Mouse (Mus musculus) midbrain, embryonic 15.5 days (tissue): ENCODE results near the gene Btbd7. TPM values are rescaled to one million over a fixed set of nuclear protein-coding genes. Genes with fewer than 3 reads are reported as not detected.

ENCODE experiments used
- ATAC-seq: fragments of 200-750 bp; cut with Nextera tagmentation; replicated peaks from 2 replicates; pipeline ENCODE4 v1.8.0; 2017; ENCODE audit warnings: moderate TSS enrichment
- H3K27ac ChIP-seq: fragments of 300-500 bp; sonication (generic); 2 replicates; pipeline ENCODE4 v1.5.1; 2015; ENCODE audit warnings: mild to moderate bottlenecking, inconsistent platforms
- H3K27me3 ChIP-seq: fragments of 300-500 bp; sonication (generic); replicated peaks from 2 replicates; pipeline ENCODE4 v1.6.1; 2015; ENCODE audit warnings: inconsistent platforms
- H3K36me3 ChIP-seq: fragments of 300-500 bp; sonication (generic); replicated peaks from 2 replicates; pipeline ENCODE4 v1.6.1; 2015; ENCODE audit warnings: inconsistent platforms
- H3K4me1 ChIP-seq: fragments of 300-500 bp; sonication (generic); 2 replicates; pipeline ENCODE4 v1.6.1; 2015; ENCODE audit warnings: inconsistent platforms
- H3K4me2 ChIP-seq: fragments of 300-500 bp; sonication (generic); 2 replicates; pipeline ENCODE4 v1.6.1; 2015; ENCODE audit warnings: inconsistent platforms, mild to moderate bottlenecking, moderate library complexity
- H3K4me3 ChIP-seq: fragments of 300-500 bp; sonication (generic); 2 replicates; pipeline ENCODE4 v1.5.1; 2015; ENCODE audit warnings: mild to moderate bottlenecking, inconsistent platforms
- H3K9ac ChIP-seq: fragments of 300-500 bp; sonication (generic); 2 replicates; pipeline ENCODE4 v1.6.1; 2015; ENCODE audit warnings: mild to moderate bottlenecking, inconsistent platforms
- H3K9me3 ChIP-seq: fragments of 300-500 bp; sonication (generic); 2 replicates; pipeline ENCODE4 v1.6.1; 2016; ENCODE audit warnings: inconsistent platforms
- WGBS: fragments of 180-500 bp; shearing (Covaris S2); methylation state at CpG from one replicate; pipeline ENCODE4 v1.1.7; 2015; ENCODE audit warnings: mixed read lengths; 5-methylcytosine and 5-hydroxymethylcytosine counted together
- polyA plus RNA-seq: library from polyadenylated mRNA; unstranded; fragments of >200 nt; fragmentation: Nextera tagmentation; extraction: Ambion mirVana; gene quantifications from 2 replicates; pipeline ENCODE4 v1.2.1, GENCODE M21; 2015

Btbd7 gene
- polyA plus RNA-seq, 1 experiment from 2014 or later = 14.0 TPM

DNA sequence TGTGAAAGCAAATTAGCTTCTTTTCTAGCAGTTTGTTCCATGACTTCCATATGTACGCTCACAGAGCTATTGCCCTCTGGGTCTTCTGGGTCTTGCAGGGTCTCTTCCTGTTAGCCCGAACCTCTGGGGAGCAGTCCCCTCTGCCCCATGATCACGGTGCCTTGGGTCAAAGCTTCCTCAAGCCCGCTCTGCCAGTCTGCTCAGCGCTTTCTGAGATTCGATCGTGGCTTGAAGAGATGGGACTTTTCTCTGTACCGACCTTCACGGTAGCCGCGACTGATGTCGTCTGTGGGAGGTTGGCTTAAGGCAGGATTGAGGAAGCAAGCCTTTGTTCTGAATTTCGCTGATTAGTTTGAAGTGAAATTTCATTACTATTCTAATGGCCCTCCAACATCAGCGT lies 102.2 kb downstream of the Btbd7 start:
- Histone ChIP-seq H3K9ac (no peak overlapping the region), H3K4me3 (no peak overlapping the region), H3K36me3 (peaks cover 34% of the 10 kb centered on the region), H3K4me1 (no peaks in the 10 kb centered on the region), H3K27ac (no peak overlapping the region), H3K9me3 (no peaks in the 10 kb centered on the region), H3K27me3 (no peaks in the 10 kb centered on the region), H3K4me2 (no peak overlapping the region)
- 89% methylated on average over 14 of the region's 14 CpGs for WGBS
- ATAC-seq = no peak

DNA sequence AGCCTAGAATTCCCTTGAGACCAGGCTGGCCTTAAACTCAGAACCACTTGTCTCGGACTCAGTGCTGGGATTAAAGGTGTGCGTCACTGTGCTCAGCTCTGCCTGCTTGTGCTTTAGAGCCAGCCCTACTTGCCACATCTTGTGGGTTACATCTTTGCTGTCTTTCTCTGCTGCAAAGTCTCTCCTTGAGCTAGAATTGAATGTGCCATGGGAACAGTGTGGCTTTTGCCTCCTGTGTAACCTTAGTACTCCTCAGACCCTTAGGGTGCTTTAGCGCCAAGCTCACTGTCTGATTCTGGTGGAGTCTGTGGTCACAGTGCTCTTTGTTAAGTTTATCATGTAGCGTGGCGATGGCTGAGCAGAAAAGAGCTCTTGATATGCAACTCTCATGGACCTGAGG lies 105.6 kb downstream of the Btbd7 start:
- 94% methylated on average over 5 of the region's 5 CpGs for WGBS
- peaks cover 51% of the 10 kb centered on the region for H3K36me3 ChIP-seq

DNA sequence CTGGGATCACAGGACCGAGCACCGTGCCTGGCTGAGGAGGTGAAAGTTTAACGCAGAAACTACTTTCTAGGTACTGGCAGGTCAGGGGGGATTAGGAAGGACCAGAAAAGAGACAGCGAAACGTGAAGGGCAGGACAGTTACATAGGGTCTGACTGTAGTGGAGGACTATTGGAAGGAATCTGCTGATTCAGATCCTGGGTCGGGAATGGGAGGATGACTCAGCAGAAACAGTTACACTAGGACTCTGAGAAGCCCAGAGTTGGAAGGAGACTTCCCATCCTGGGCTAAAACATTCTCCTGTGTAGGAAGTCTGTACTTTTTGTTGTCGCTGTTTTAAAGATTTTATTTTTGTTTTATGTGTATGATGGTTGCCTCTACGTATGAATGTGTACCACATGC lies 106.7 kb downstream of the Btbd7 start:
- Histone ChIP-seq H3K9ac (no peak overlapping the region), H3K27ac (no peak overlapping the region), H3K36me3 (peaks cover 47% of the 10 kb centered on the region), H3K9me3 (no peaks in the 10 kb centered on the region), H3K4me2 (no peak overlapping the region), H3K27me3 (no peaks in the 10 kb centered on the region), H3K4me3 (no peak overlapping the region), H3K4me1 (no peaks in the 10 kb centered on the region)
- no peak for ATAC-seq
- WGBS = 97% methylated on average over 8 of the region's 8 CpGs

More for the DNA sequence above, 105.6 kb downstream of the Btbd7 start:
- Histone ChIP-seq H3K9me3 (no peaks in the 10 kb centered on the region), H3K9ac (no peak overlapping the region), H3K4me2 (no peak overlapping the region), H3K27ac (no peak overlapping the region), H3K4me1 (no peaks in the 10 kb centered on the region), H3K4me3 (no peak overlapping the region), H3K27me3 (no peaks in the 10 kb centered on the region)
- no peak for ATAC-seq

DNA sequence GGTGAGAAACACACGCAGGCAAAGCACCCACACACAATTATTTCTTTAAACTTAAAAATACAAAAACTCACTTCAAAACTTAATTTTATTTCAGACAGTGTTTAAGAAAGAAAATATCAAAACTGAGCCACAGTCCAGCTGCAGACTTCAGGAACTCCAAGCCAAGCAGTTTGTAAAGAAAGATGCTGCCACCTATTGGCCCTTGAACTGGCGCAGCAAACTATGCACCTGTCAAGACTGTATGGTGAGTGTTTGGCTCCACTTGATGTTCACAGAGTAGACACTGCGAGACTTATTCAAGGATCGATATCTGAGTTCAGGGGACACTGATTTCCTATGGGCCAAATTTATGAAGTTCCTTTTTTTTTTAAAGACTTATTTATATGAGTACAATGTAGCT lies 109.3 kb downstream of the Btbd7 start:
- H3K36me3 ChIP-seq = peaks cover 44% of the 10 kb centered on the region
- H3K4me3 ChIP-seq = no peak overlapping the region
- H3K4me2 ChIP-seq = no peak overlapping the region
- no peak overlapping the region for H3K27ac ChIP-seq
- WGBS = 88% methylated on average over 4 of the region's 4 CpGs
- no peaks in the 10 kb centered on the region for H3K9me3 ChIP-seq
- H3K4me1 ChIP-seq = no peaks in the 10 kb centered on the region
- no peaks in the 10 kb centered on the region for H3K27me3 ChIP-seq
- ATAC-seq = no peak
- no peak overlapping the region for H3K9ac ChIP-seq

DNA sequence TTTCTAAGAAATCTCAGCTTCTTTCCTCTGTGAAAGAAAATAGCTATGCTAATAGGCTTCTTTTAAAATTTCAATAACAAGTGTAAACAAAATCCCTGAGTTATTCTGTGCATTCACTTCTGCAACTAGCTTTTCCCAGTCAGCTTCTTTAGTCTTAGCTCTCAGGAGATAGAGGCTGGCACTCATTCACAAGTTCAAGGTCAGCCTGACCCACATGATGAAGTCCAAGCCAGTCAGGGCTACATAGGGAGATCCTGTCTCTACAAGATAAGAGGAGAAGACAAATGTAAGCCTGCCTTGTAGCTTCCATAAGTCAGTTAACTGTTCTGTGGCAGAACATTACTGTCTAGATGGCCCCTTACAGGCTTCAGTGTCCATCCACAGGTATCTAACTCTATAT lies 114.6 kb downstream of the Btbd7 start:
- Histone ChIP-seq H3K4me3 (no peak overlapping the region), H3K36me3 (peaks cover 16% of the 10 kb centered on the region; the same call in 1 of the 2 replicates), H3K9me3 (no peaks in the 10 kb centered on the region), H3K27me3 (no peaks in the 10 kb centered on the region), H3K27ac (no peak overlapping the region), H3K4me1 (peaks cover 16% of the 10 kb centered on the region), H3K4me2 (no peak overlapping the region), H3K9ac (no peak overlapping the region)
- ATAC-seq = no peak

DNA sequence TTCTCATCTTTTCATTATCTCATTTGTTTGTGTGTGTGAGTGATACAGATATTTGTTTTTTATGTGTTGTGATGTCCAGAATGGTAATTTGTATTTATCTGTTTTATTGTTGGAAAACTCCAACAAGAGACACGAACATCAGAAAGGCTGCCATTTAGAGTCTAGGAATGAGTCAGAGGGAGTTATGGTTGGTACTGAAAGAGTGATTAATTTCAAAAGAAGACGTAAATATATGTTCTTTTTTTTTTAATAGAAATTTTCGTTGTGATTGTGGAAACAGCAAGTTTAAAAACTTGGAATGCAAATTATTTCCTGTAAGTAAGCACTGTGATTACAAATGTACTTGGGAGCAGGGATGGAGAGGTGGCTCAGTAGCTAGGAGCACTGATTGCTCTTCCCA lies 116.6 kb downstream of the Btbd7 start:
- peaks cover 12% of the 10 kb centered on the region; the same call in 1 of the 2 replicates for H3K36me3 ChIP-seq
- H3K27me3 ChIP-seq = no peaks in the 10 kb centered on the region
- no peak overlapping the region for H3K9ac ChIP-seq
- H3K4me1 ChIP-seq = peaks cover 21% of the 10 kb centered on the region
- H3K4me2 ChIP-seq = no peak overlapping the region
- no peak overlapping the region for H3K27ac ChIP-seq
- ATAC-seq = no peak
- H3K9me3 ChIP-seq = no peaks in the 10 kb centered on the region
- 95% methylated on average over 3 of the region's 3 CpGs for WGBS
- no peak overlapping the region for H3K4me3 ChIP-seq

DNA sequence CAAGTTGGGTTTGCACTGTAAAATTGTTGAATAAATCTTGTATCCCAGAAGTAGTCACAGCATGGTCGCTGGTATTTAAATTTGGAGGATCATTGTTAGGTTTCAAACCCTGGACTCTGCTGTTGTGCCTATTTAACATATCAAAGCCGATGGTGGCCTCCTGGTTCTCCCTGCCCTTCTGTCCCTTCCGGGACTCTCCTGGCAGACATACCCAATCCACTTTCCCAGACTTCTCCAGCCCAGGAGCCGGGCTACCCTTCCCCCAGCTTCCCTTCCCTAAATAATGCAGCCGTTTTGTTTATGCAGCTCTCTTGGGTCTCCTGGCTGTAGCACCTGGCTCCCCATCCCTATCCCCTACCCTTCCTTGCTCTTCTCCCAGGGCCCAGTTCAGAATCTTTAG lies 119.3 kb downstream of the Btbd7 start:
- ATAC-seq = no peak
- Histone ChIP-seq H3K4me1 (peaks cover 33% of the 10 kb centered on the region), H3K9me3 (no peaks in the 10 kb centered on the region), H3K9ac (peak overlapping the region; percentile 83), H3K27ac (no peak overlapping the region), H3K27me3 (no peaks in the 10 kb centered on the region), H3K36me3 (peaks cover 4% of the 10 kb centered on the region; the same call in 1 of the 2 replicates), H3K4me2 (peak overlapping the region; percentile 81), H3K4me3 (peak overlapping the region; percentile 85)
- 1% methylated on average over 5 of the region's 5 CpGs for WGBS

DNA sequence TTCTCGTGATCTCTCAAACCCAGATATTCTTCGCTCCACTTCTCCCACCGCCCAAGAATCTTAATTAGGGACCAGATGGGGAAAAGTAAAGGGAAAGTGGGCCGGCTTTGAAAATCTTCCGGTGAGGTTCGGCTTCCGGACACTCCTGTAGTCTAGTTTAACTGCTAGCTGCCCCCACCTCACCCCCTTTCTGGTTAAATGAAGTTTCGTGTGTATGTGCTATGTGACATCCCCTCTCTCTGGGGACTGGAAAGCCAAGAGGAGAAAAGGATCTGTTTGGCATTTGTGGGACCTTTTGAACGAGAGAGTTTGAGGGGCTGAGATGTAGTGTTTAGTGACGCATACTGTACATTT lies 119.9 kb downstream of the Btbd7 start, which contains the start of gene Gm20604:
Gene Gm20604 (minus strand): TSS at position 270 of the 354 bp plus-strand sequence.
- H3K4me1 ChIP-seq = peaks cover 33% of the 10 kb centered on the region
- no peaks in the 10 kb centered on the region; the same call in 1 of the 2 replicates for H3K36me3 ChIP-seq
- ATAC-seq = no peak
- no peaks in the 10 kb centered on the region for H3K9me3 ChIP-seq
- under 1% methylated on average over 10 of the region's 10 CpGs for WGBS
- H3K27me3 ChIP-seq = no peaks in the 10 kb centered on the region
- H3K4me2 ChIP-seq = peak within 1 kb of the TSS; percentile 81
- H3K4me3 ChIP-seq = peak within 1 kb of the TSS; percentile 85
- H3K9ac ChIP-seq = peak within 1 kb of the TSS; percentile 83
- H3K27ac ChIP-seq = peak within 1 kb of the TSS; percentile 89

DNA sequence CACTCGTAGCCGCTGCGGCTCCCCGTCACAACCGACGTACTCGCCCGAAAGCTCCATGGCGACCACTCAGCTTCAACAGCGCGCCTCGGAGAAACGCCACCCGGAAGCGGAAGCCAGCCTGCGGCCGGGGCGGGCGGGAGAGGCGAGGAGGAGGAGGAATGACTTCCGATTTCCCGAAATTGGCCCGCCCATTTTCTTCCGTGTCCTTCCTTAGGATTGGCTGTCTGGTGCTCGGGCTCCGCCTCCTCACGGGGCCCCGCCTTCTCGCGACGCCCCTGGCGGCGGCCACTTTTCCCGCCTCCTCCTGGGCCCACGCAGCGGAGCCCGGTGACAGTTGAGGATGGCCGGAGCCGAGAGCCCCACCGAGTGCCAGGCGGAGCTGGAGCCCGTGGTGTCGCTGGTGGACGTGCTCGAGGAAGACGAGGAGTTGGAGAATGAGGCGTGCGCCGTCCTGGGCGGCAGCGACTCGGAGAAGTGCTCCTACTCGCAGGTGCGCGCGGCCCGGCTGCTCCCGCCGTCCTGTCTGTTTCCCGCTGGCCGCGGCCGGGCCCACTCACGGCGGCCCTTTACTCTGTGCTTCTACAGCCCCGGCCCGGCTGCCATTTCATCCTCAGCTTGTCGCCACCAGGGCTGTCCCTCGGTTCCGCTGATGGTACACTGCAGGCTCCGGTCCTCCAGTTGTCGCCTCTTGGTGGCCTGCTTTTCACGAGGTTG lies 120.4 kb downstream of the Btbd7 start, which contains the start of the genes Gm28051, Gon7 and Ubr7:
Gene Gm28051 (minus strand): TSS at position 77 of the 714 bp plus-strand sequence.
Gene Gon7 (minus strand): TSS at position 115 of the 714 bp plus-strand sequence.
Gene Ubr7 (plus strand): TSS at position 279 of the 714 bp plus-strand sequence.
- Histone ChIP-seq H3K27me3 (no peaks in the 10 kb centered on the region), H3K27ac (peak within 1 kb of the TSS; percentile 89), H3K9ac (peak within 1 kb of the TSS; percentile 83), H3K36me3 (no peaks in the 10 kb centered on the region; the same call in 1 of the 2 replicates), H3K4me3 (peak within 1 kb of the TSS; percentile 85), H3K4me2 (peak within 1 kb of the TSS; percentile 81), H3K9me3 (no peaks in the 10 kb centered on the region), H3K4me1 (peaks cover 33% of the 10 kb centered on the region)
- under 1% methylated on average over 73 of the region's 73 CpGs for WGBS
- peak; percentile 97 for ATAC-seq

DNA sequence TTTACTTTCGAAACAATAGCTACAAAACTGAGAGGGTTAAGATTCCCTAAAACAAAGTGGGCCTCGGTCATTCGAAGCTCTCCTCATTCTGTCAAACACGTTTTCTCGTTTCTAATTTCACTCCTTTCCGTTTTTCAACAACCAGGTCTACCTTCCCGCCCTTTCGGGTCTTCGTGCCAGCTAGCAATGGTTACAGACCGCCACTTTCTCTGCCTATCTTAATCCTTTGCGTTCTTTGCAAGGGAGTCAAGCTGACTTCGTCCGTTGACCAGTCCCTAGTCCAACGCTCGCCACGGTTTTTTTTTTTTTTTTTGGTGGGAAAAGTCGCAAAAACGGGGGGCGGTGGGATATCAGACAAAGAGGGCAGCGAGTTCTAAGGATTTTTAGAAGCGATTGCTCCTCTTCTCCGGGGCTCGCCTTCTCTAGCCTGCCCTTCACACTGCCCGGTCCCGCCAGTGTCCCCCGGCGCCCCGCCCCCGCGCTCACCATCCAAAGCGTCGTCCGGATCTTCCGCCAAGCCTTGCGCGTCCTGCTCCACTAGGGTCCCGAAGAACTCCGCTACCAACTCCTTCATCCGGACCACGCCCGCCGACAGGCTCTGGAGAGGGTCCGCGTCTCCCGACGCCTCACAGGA lies 121.1 kb downstream of the Btbd7 start:
- ATAC-seq = peak; percentile 90
- Histone ChIP-seq H3K36me3 (no peaks in the 10 kb centered on the region), H3K9me3 (no peaks in the 10 kb centered on the region), H3K4me3 (peak overlapping the region; percentile 85), H3K9ac (peak overlapping the region; percentile 57), H3K4me2 (peak overlapping the region; percentile 69), H3K27ac (peak overlapping the region; percentile 89), H3K27me3 (no peaks in the 10 kb centered on the region), H3K4me1 (peaks cover 33% of the 10 kb centered on the region)
- WGBS = 1% methylated on average over 46 of the region's 46 CpGs

DNA sequence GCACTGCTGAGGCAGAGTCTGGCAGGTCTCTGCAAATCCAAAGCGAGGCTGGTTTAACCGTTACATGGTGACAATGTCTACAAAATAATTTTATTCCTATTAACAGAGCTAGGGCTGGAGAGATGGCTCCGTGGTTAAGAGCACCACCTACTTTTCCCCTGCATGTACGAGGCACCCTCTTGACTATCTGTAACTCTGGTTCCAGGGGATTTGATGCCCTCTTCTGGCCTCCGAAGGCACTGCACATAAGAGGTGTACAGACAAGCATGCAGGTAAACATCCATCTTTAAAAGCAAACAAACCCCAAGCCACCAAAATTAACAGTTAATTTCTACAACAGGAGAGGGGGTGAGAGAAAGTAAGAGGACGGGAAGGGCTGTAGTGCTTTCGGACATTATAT lies 122.0 kb downstream of the Btbd7 start:
- peak overlapping the region; percentile 69 for H3K4me2 ChIP-seq
- no peak for ATAC-seq
- 88% methylated on average over 7 of the region's 7 CpGs for WGBS
- peaks cover 33% of the 10 kb centered on the region for H3K4me1 ChIP-seq
- no peak overlapping the region for H3K27ac ChIP-seq
- H3K9me3 ChIP-seq = no peaks in the 10 kb centered on the region
- H3K27me3 ChIP-seq = no peaks in the 10 kb centered on the region
- peak overlapping the region; percentile 85 for H3K4me3 ChIP-seq
- no peak overlapping the region for H3K9ac ChIP-seq
- no peaks in the 10 kb centered on the region for H3K36me3 ChIP-seq

DNA sequence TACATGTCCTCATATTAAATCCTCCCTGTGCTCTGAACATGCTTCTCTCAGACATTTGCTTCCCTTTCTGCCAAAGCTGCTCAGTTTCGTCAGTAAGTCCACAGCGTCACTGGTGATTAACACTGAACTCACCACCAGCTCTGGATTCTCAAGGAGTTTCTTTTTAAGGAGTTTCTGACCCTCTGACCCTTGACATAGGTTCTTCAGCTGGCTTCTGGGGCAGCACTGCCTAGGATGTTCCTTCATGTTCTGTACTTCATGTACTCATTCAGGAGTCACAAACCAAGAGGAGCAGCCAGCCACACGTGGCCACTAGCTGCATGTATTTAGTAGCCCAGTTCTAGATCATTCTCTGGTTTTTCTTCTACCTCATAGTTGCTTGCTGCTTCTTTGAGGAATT lies 130.0 kb downstream of the Btbd7 start:
- Histone ChIP-seq H3K27me3 (no peaks in the 10 kb centered on the region), H3K9ac (no peak overlapping the region), H3K9me3 (no peaks in the 10 kb centered on the region), H3K27ac (no peak overlapping the region), H3K4me1 (peaks cover 12% of the 10 kb centered on the region), H3K4me2 (no peak overlapping the region), H3K4me3 (no peak overlapping the region), H3K36me3 (no peaks in the 10 kb centered on the region)
- ATAC-seq = no peak
- WGBS = 93% methylated on average over 3 of the region's 3 CpGs
